Mouse (Mus musculus) heart, postnatal 14 days (tissue): Measurements from ENCODE around the gene Mbtps2. TPM values are rescaled to one million over a fixed set of nuclear protein-coding genes. Genes with fewer than 3 reads are reported as not detected.
A peak's percentile ranks its signal among the peaks of the same experiment; 100 is the strongest.

ENCODE experiments used
- DNase-seq, 2 experiments: peaks; one replicate each; pipeline ENCODE4 v3.0.0; 2021 to 2022
- intact Hi-C: fragments of 180-260 bp; cut with DNase I; formaldehyde crosslinking; loops from one replicate; pipeline ENCODE4 v1.15.1; 2025
- long read RNA-seq, 2 experiments: library from polyadenylated mRNA; stranded (forward); transcript quantifications; one replicate each; pipeline ENCODE4 v2.0.0; 2021
- total RNA-seq, 2 experiments: library from RNA; stranded (reverse); gene quantifications; 2 replicates each; pipeline ENCODE4 v1.2.3; 2021

Mbtps2 gene
- 10 to 100 TPM; 13.2 to 14.4 TPM for total RNA-seq
- long read RNA-seq, experiment 1, full-length matches to known transcripts: 2 of 8 reads
- long read RNA-seq, experiment 1, partial matches to known transcripts: 0 of 8 reads
- long read RNA-seq, experiment 1, other reads (novel, unspliced or antisense): 6 of 8 reads
- long read RNA-seq, experiment 2, full-length matches to known transcripts: 2 of 5 reads
- long read RNA-seq, experiment 2, partial matches to known transcripts: 0 of 5 reads
- long read RNA-seq, experiment 2, other reads (novel, unspliced or antisense): 3 of 5 reads

- DNase-seq: peak; percentile 67 to 69
- intact Hi-C loops: no loop called here
These were observed at the start of gene Mbtps2 for GRCm38 (mm10) chrX:157598186-157598996. Gene Mbtps2 (minus strand): TSS chrX:157598715.

- no peak for DNase-seq
- intact Hi-C loops: loop anchor here (10.0 kb wide), 1 partner anchor 82 kb away; the partner anchor contains the start of gene Yy2
These were observed 47.9 kb upstream of the Mbtps2 start for GRCm38 (mm10) chrX:157646399-157646798.

- no peak for DNase-seq
- intact Hi-C loops: loop anchor here (1.0 to 10.0 kb wide), 4 partner anchors 42 to 182 kb away; partner anchors contain the start of gene Yy2
These were observed 46.2 kb upstream of the Mbtps2 start for GRCm38 (mm10) chrX:157644700-157645099.

- intact Hi-C loops: loop anchor here (1.0 to 10.0 kb wide), 4 partner anchors 41 to 182 kb away; partner anchors contain the start of gene Yy2
- DNase-seq: peak; percentile 31 to 60
These were observed 45.8 kb upstream of the Mbtps2 start for GRCm38 (mm10) chrX:157644300-157644699.

GRCm38 (mm10) chrX:157642856-157643255, 44.3 kb upstream of the Mbtps2 start:
- intact Hi-C loops: loop anchor here (10.0 kb wide), 1 partner anchor 78 kb away; the partner anchor contains the start of gene Yy2

GRCm38 (mm10) chrX:157637253-157637652, 38.7 kb upstream of the Mbtps2 start:
- intact Hi-C loops: no loop called here
- DNase-seq: no peak

More at GRCm38 (mm10) chrX:157642856-157643255, 44.3 kb upstream of the Mbtps2 start:
- no peak for DNase-seq

- intact Hi-C loops: no loop called here
- DNase-seq: no peak
These were observed 35.3 kb upstream of the Mbtps2 start for GRCm38 (mm10) chrX:157633676-157634414.

- intact Hi-C loops: no loop called here
- no peak for DNase-seq
These were observed 31.8 kb upstream of the Mbtps2 start for GRCm38 (mm10) chrX:157630341-157630740.

- intact Hi-C loops: no loop called here
- peak; percentile 2 to 3 for DNase-seq
These were observed 14.4 kb upstream of the Mbtps2 start for GRCm38 (mm10) chrX:157612894-157613293.

GRCm38 (mm10) chrX:157601450-157601849, 2.9 kb upstream of the Mbtps2 start:
- DNase-seq: peak in 1 of 2 experiments; percentile 9
- intact Hi-C loops: loop anchor here (5.0 kb wide), 1 partner anchor 114 kb away; no protein-coding TSS in a partner anchor

GRCm38 (mm10) chrX:157597585-157598185, 830 bp downstream of the Mbtps2 start:
- intact Hi-C loops: no loop called here
- no peak for DNase-seq

GRCm38 (mm10) chrX:157596802-157597201, 1.7 kb downstream of the Mbtps2 start:
- DNase-seq: no peak

GRCm38 (mm10) chrX:157595927-157596326, 2.6 kb downstream of the Mbtps2 start:
- no peak for DNase-seq
- intact Hi-C loops: no loop called here

More at GRCm38 (mm10) chrX:157596802-157597201, 1.7 kb downstream of the Mbtps2 start:
- intact Hi-C loops: no loop called here

- intact Hi-C loops: no loop called here
These were observed 3.9 kb downstream of the Mbtps2 start for GRCm38 (mm10) chrX:157594606-157595005.

GRCm38 (mm10) chrX:157587001-157587400, 11.5 kb downstream of the Mbtps2 start:
- intact Hi-C loops: no loop called here
- DNase-seq: no peak

More at GRCm38 (mm10) chrX:157594606-157595005, 3.9 kb downstream of the Mbtps2 start:
- no peak for DNase-seq

- intact Hi-C loops: no loop called here
- DNase-seq: no peak
These were observed 12.1 kb downstream of the Mbtps2 start for GRCm38 (mm10) chrX:157586397-157586796.

- intact Hi-C loops: no loop called here
- DNase-seq: no peak
These were observed 19.4 kb downstream of the Mbtps2 start for GRCm38 (mm10) chrX:157579108-157579614.

GRCm38 (mm10) chrX:157574683-157575082, 23.8 kb downstream of the Mbtps2 start:
- intact Hi-C loops: no loop called here
- DNase-seq: no peak

GRCm38 (mm10) chrX:157568840-157569239, 29.7 kb downstream of the Mbtps2 start, which contains the start of gene Yy2:
Gene Yy2 (minus strand): TSS chrX:157568985.
- no peak for DNase-seq
- intact Hi-C loops: loop anchor here (10.0 kb wide), 1 partner anchor 76 kb away; no protein-coding TSS in a partner anchor
